Mouse (Mus musculus): ENCODE data around the gene Jup. TPM values are rescaled to one million over a fixed set of nuclear protein-coding genes. Genes with fewer than 3 reads are reported as not detected.

Gene Jup
- polyA plus RNA-seq, 1 experiment from 2014 or later, result 309 TPM

GRCm38 (mm10) chr11:100423836-100424235 is 26.3 kb upstream of the Jup start:
- Histone ChIP-seq H3K4me3 (no peak overlapping the region), H3K4me1 (no peaks in the 10 kb centered on the region), H3K4me2 (no peak overlapping the region), H3K36me3 (peaks cover 61% of the 10 kb centered on the region), H3K27me3 (no peaks in the 10 kb centered on the region), H3K9ac (no peak overlapping the region), H3K27ac (no peak overlapping the region), H3K9me3 (no peaks in the 10 kb centered on the region)
- 86% methylated on average over 7 of the region's 7 CpGs for WGBS
- ATAC-seq (ENCODE audit: insufficient number of reproducible peaks, low FRiP score, low TSS enrichment, low read depth), result no peak

- 78% methylated on average over 8 of the region's 8 CpGs for WGBS
Observed at GRCm38 (mm10) chr11:100421537-100421936, 24.0 kb upstream of the Jup start.

GRCm38 (mm10) chr11:100414914-100415822 is 17.6 kb upstream of the Jup start, which contains the start of gene Fkbp10:
TSS of gene Fkbp10 (plus strand) at chr11:100415697.
- peaks cover 11% of the 10 kb centered on the region for H3K36me3 ChIP-seq
- H3K9ac ChIP-seq, result peak within 1 kb of the TSS; percentile 74
- peak within 1 kb of the TSS; percentile 84 for H3K4me3 ChIP-seq
- peaks cover 44% of the 10 kb centered on the region for H3K4me1 ChIP-seq
- H3K27ac ChIP-seq, result peak within 1 kb of the TSS; percentile 99
- no peaks in the 10 kb centered on the region for H3K27me3 ChIP-seq
- ATAC-seq (ENCODE audit: insufficient number of reproducible peaks, low FRiP score, low TSS enrichment, low read depth), result peak; percentile 69
- H3K9me3 ChIP-seq, result no peaks in the 10 kb centered on the region
- under 1% methylated on average over 31 of the region's 31 CpGs for WGBS
- H3K4me2 ChIP-seq, result peak within 1 kb of the TSS; percentile 69

More at GRCm38 (mm10) chr11:100421537-100421936, 24.0 kb upstream of the Jup start:
- no peak overlapping the region for H3K4me3 ChIP-seq
- H3K27me3 ChIP-seq, result no peaks in the 10 kb centered on the region
- H3K9ac ChIP-seq, result no peak overlapping the region
- no peaks in the 10 kb centered on the region for H3K9me3 ChIP-seq
- no peak overlapping the region for H3K4me2 ChIP-seq
- ATAC-seq (ENCODE audit: insufficient number of reproducible peaks, low FRiP score, low TSS enrichment, low read depth), result no peak
- peaks cover 9% of the 10 kb centered on the region; the same call in 1 of the 2 replicates for H3K4me1 ChIP-seq
- no peak overlapping the region for H3K27ac ChIP-seq
- peaks cover 54% of the 10 kb centered on the region for H3K36me3 ChIP-seq

GRCm38 (mm10) chr11:100414021-100414913 is 16.7 kb upstream of the Jup start, which contains the start of gene P3h4:
TSS of gene P3h4 (minus strand) at chr11:100414836.
- Histone ChIP-seq H3K9ac (peak within 1 kb of the TSS; percentile 74), H3K4me2 (peak within 1 kb of the TSS; percentile 69), H3K27me3 (no peaks in the 10 kb centered on the region), H3K27ac (peak within 1 kb of the TSS; percentile 99), H3K9me3 (no peaks in the 10 kb centered on the region), H3K36me3 (peaks cover 13% of the 10 kb centered on the region), H3K4me1 (peaks cover 44% of the 10 kb centered on the region), H3K4me3 (peak within 1 kb of the TSS; percentile 84)
- peak; percentile 93 for ATAC-seq (ENCODE audit: insufficient number of reproducible peaks, low FRiP score, low TSS enrichment, low read depth)
- 1% methylated on average over 92 of the region's 93 CpGs for WGBS

GRCm38 (mm10) chr11:100413541-100413940 is 16.0 kb upstream of the Jup start:
- peak overlapping the region; percentile 69 for H3K4me2 ChIP-seq
- no peaks in the 10 kb centered on the region for H3K27me3 ChIP-seq
- H3K4me3 ChIP-seq, result peak overlapping the region; percentile 84
- peak overlapping the region; percentile 74 for H3K9ac ChIP-seq
- peaks cover 44% of the 10 kb centered on the region for H3K4me1 ChIP-seq
- H3K9me3 ChIP-seq, result no peaks in the 10 kb centered on the region
- peaks cover 21% of the 10 kb centered on the region for H3K36me3 ChIP-seq
- H3K27ac ChIP-seq, result peak overlapping the region; percentile 99
- ATAC-seq (ENCODE audit: insufficient number of reproducible peaks, low FRiP score, low TSS enrichment, low read depth), result no peak
- 47% methylated on average over 11 of the region's 11 CpGs for WGBS

- peak overlapping the region; percentile 69 for H3K4me2 ChIP-seq
- peak overlapping the region; percentile 35; the same call in 1 of the 2 replicates for H3K27ac ChIP-seq
- H3K4me3 ChIP-seq, result no peak overlapping the region
- H3K27me3 ChIP-seq, result no peaks in the 10 kb centered on the region
- no peaks in the 10 kb centered on the region for H3K9me3 ChIP-seq
- ATAC-seq (ENCODE audit: insufficient number of reproducible peaks, low FRiP score, low TSS enrichment, low read depth), result no peak
- peaks cover 33% of the 10 kb centered on the region for H3K36me3 ChIP-seq
- peaks cover 40% of the 10 kb centered on the region for H3K4me1 ChIP-seq
- H3K9ac ChIP-seq, result no peak overlapping the region
- 69% methylated on average over 11 of the region's 11 CpGs for WGBS
Observed at GRCm38 (mm10) chr11:100411736-100412135, 14.2 kb upstream of the Jup start.

- Histone ChIP-seq H3K27ac (no peak overlapping the region), H3K9me3 (no peaks in the 10 kb centered on the region), H3K9ac (no peak overlapping the region), H3K4me2 (no peak overlapping the region), H3K36me3 (peaks cover 35% of the 10 kb centered on the region), H3K4me3 (no peak overlapping the region), H3K4me1 (peaks cover 37% of the 10 kb centered on the region), H3K27me3 (no peaks in the 10 kb centered on the region)
- WGBS, result 73% methylated on average over 3 of the region's 3 CpGs
- no peak for ATAC-seq (ENCODE audit: insufficient number of reproducible peaks, low FRiP score, low TSS enrichment, low read depth)
Observed at GRCm38 (mm10) chr11:100409686-100410085, 12.1 kb upstream of the Jup start.

GRCm38 (mm10) chr11:100408835-100409462 is 11.4 kb upstream of the Jup start:
- Histone ChIP-seq H3K4me2 (no peak overlapping the region), H3K9ac (no peak overlapping the region), H3K27me3 (no peaks in the 10 kb centered on the region), H3K4me3 (no peak overlapping the region), H3K4me1 (peaks cover 37% of the 10 kb centered on the region), H3K36me3 (peaks cover 35% of the 10 kb centered on the region), H3K9me3 (no peaks in the 10 kb centered on the region), H3K27ac (no peak overlapping the region)
- ATAC-seq (ENCODE audit: insufficient number of reproducible peaks, low FRiP score, low TSS enrichment, low read depth), result no peak
- 91% methylated on average over 12 of the region's 12 CpGs for WGBS

- no peak for ATAC-seq (ENCODE audit: insufficient number of reproducible peaks, low FRiP score, low TSS enrichment, low read depth)
- peaks cover 35% of the 10 kb centered on the region for H3K36me3 ChIP-seq
- H3K4me3 ChIP-seq, result no peak overlapping the region
- no peak overlapping the region for H3K4me2 ChIP-seq
- H3K4me1 ChIP-seq, result peaks cover 35% of the 10 kb centered on the region
- no peaks in the 10 kb centered on the region for H3K9me3 ChIP-seq
- 37% methylated on average over 10 of the region's 10 CpGs for WGBS
- no peaks in the 10 kb centered on the region for H3K27me3 ChIP-seq
- peak overlapping the region; percentile 24 for H3K27ac ChIP-seq
- H3K9ac ChIP-seq, result no peak overlapping the region
Observed at GRCm38 (mm10) chr11:100408076-100408834, 10.7 kb upstream of the Jup start.

GRCm38 (mm10) chr11:100406995-100407705 is 9.6 kb upstream of the Jup start:
- no peak overlapping the region for H3K9ac ChIP-seq
- no peaks in the 10 kb centered on the region for H3K9me3 ChIP-seq
- H3K4me1 ChIP-seq, result peaks cover 30% of the 10 kb centered on the region
- peak overlapping the region; percentile 54 for H3K27ac ChIP-seq
- no peaks in the 10 kb centered on the region for H3K27me3 ChIP-seq
- no peak overlapping the region for H3K4me3 ChIP-seq
- H3K36me3 ChIP-seq, result peaks cover 35% of the 10 kb centered on the region
- no peak overlapping the region for H3K4me2 ChIP-seq
- WGBS, result 73% methylated on average over 5 of the region's 5 CpGs
- no peak for ATAC-seq (ENCODE audit: insufficient number of reproducible peaks, low FRiP score, low TSS enrichment, low read depth)
